In the genomic region with DNA sequence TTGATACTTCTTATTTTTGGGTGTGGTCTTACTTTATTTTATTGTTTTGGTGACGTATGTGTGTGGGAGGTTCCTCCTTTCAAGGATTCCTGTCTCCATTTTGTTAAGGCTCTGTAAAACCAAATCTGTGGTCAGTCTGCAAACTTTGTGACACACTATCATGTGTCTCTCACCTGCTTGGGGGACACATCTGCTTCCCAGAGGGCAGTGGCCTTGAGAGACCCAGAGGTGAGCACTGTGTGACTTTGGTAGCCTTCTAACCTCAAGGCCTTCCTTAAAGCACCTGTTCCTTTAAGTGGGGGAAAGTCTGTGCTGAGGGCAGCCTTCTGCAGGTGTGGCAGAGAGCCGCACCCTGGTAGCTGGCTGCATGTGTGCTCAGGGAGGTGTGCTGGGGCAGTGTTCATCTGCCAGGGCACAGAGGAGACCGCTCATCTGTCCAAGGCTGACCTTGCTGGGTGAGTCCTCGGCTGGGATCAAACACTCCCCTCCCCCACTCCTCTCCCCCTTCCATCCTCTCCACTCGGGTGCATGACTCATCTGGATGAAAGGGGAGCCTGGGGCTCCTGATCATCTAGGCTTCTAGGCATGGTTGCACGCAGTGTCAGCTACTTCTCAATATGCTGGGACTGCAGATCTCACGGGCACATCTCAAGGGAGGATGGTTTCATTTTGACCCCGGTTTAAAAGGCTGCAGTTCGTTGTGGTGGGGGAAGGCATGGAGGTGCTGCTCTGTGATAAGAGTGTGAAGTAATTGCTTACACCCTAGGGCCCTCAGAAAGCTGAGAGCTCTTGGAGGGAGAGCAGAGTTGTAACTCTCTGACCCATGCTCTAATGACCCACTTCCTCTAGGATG, we compare ENCODE assay signal across 10 mouse cellular contexts. TPM values are rescaled to one million over a fixed set of nuclear protein-coding genes. Genes with fewer than 3 reads are reported as not detected.
DNase-seq lines count a peak whose midpoint lies in the region; ATAC-seq and TF ChIP-seq lines count a peak whose summit lies in the region.
"Had no signal": no experiment of that assay in that cellular context is flagged by ENCODE, and none has a peak within 500 bp of the region (broad histone marks: within the 10 kb centered on the region; RNA-seq: fewer than 3 reads in every experiment).

No protein-coding gene starts in this region.

- H3K27me3 ChIP-seq in liver, embryonic 12.5 days (replicated peaks) = peaks cover 4% of the 10 kb centered on the region; the same call in 1 of the 2 replicates
- H3K27me3 ChIP-seq in liver, embryonic 11.5 days (replicated peaks; ENCODE audit: control insufficient read depth, insufficient read depth, low read length) = no peaks in the 10 kb centered on the region
- H3K27me3 ChIP-seq in Patski = no peaks in the 10 kb centered on the region
- no peaks in the 10 kb centered on the region for H3K27me3 ChIP-seq in liver, postnatal 0 days (ENCODE audit: insufficient read depth, low read length)
- H3K27me3 ChIP-seq in midbrain, embryonic 10.5 days (ENCODE audit: low read depth, poor library complexity, severe bottlenecking) = peaks cover 6% of the 10 kb centered on the region; the same call in 1 of the 2 replicates
- H3K27me3 ChIP-seq: neural tube, embryonic 12.5 days had no signal

- H3K9me3 ChIP-seq in liver, embryonic 12.5 days (replicated peaks) = no peaks in the 10 kb centered on the region
- no peaks in the 10 kb centered on the region for H3K9me3 ChIP-seq in liver, embryonic 11.5 days (ENCODE audit: control insufficient read depth, low read length)
- no peaks in the 10 kb centered on the region for H3K9me3 ChIP-seq in liver, postnatal 0 days (ENCODE audit: low read length)
- H3K9me3 ChIP-seq in midbrain, embryonic 10.5 days (replicated peaks) = no peaks in the 10 kb centered on the region
- H3K9me3 ChIP-seq: neural tube, embryonic 12.5 days had no signal

- no peak overlapping the region for H3K27ac ChIP-seq in liver, embryonic 12.5 days
- H3K27ac ChIP-seq in liver, embryonic 11.5 days (ENCODE audit: low read depth, low read length) = no peak overlapping the region
- H3K27ac ChIP-seq in liver, postnatal 0 days (ENCODE audit: low read depth) = peak overlapping the region; percentile 39
- H3K27ac ChIP-seq in midbrain, embryonic 10.5 days (replicated peaks) = no peak overlapping the region
- H3K27ac ChIP-seq: neural tube, embryonic 12.5 days had no signal

- in situ Hi-C loops in Patski (cut with MboI; ENCODE audit: low pct_unique_long_range_greater_than_20kb) = no loop called here

- intact Hi-C loops in left cerebral cortex, postnatal 25 days (cut with DNase I) = no loop called here

- ATAC-seq in liver, embryonic 12.5 days = peak; percentile 10; the same call in 1 of the 2 replicates
- ATAC-seq in liver, embryonic 11.5 days (replicated peaks; ENCODE audit: low FRiP score) = no peak
- peak; percentile 72 for ATAC-seq in Patski
- ATAC-seq in liver, postnatal 0 days = no peak; the same call in 1 of the 2 replicates

- no peak for DNase-seq in liver, embryonic 11.5 days (ENCODE audit: low spot score)
- DNase-seq in Patski (ENCODE audit: low read depth, low spot score) = peak; percentile 55
- DNase-seq in liver, postnatal 0 days = no peak
- peak; percentile 60 for DNase-seq in thymus, postnatal 0 days (ENCODE audit: low spot score)
- DNase-seq in left cerebral cortex, adult 11 months (ENCODE audit: low spot score) = no peak
- DNase-seq in left cerebral cortex, postnatal 25 days (ENCODE audit: low spot score in 2 of 2) = no peak
- DNase-seq in midbrain, embryonic 10.5 days (ENCODE audit: low spot score) = no peak

- TF ChIP-seq CTCF in Patski (IDR thresholded peaks at IDR 0.05) = no peak
- no peak for TF ChIP-seq CTCF in liver, postnatal 0 days (IDR thresholded peaks at IDR 0.05; ENCODE audit: low read depth)

- WGBS in liver, embryonic 12.5 days (ENCODE audit: insufficient replicate concordance) = 31% methylated on average over 9 of the region's 9 CpGs
- 25% methylated on average over 9 of the region's 9 CpGs for WGBS in liver, embryonic 11.5 days
- WGBS in liver, postnatal 0 days (ENCODE audit: insufficient replicate concordance) = 28% methylated on average over 9 of the region's 9 CpGs
- WGBS in midbrain, embryonic 10.5 days = 56% methylated on average over 9 of the region's 9 CpGs

- TF ChIP-seq EP300 in liver, postnatal 0 days (IDR thresholded peaks at IDR 0.05; ENCODE audit: low read depth) = no peak

- CTCF ChIA-PET in Patski (lab: Charles Lee) = interaction anchor here (0.7 to 1.0 kb wide), 2 partner anchors 9 to 92 kb away, joined by 3 read pairs; no protein-coding TSS in a partner anchor

- no peak overlapping the region for H3K9ac ChIP-seq in liver, embryonic 12.5 days
- H3K9ac ChIP-seq in liver, embryonic 11.5 days (ENCODE audit: low read depth, low read length) = no peak overlapping the region
- no peak overlapping the region for H3K9ac ChIP-seq in liver, postnatal 0 days (replicated peaks)
- H3K9ac ChIP-seq: neural tube, embryonic 12.5 days had no signal

- 0 out of 2 replicates have a peak overlapping the region, but pooled peaks have one; percentile 4 for H3K4me2 ChIP-seq in liver, embryonic 12.5 days
- H3K4me2 ChIP-seq in liver, embryonic 11.5 days = no peak overlapping the region
- peak overlapping the region; percentile 51 for H3K4me2 ChIP-seq in liver, postnatal 0 days (ENCODE audit: low read depth, low read length)
- H3K4me2 ChIP-seq: neural tube, embryonic 12.5 days had no signal

- H3K36me3 ChIP-seq in liver, embryonic 12.5 days = no peaks in the 10 kb centered on the region
- no peaks in the 10 kb centered on the region for H3K36me3 ChIP-seq in liver, embryonic 11.5 days (ENCODE audit: control insufficient read depth, insufficient read depth, low read length)
- H3K36me3 ChIP-seq in liver, postnatal 0 days (replicated peaks; ENCODE audit: insufficient read depth, low read length) = no peaks in the 10 kb centered on the region
- no peaks in the 10 kb centered on the region for H3K36me3 ChIP-seq in midbrain, embryonic 10.5 days
- H3K36me3 ChIP-seq: neural tube, embryonic 12.5 days had no signal

- H3K4me3 ChIP-seq in liver, embryonic 12.5 days = no peak overlapping the region
- no peak overlapping the region for H3K4me3 ChIP-seq in liver, embryonic 11.5 days (ENCODE audit: low read depth, low read length)
- no peak overlapping the region for H3K4me3 ChIP-seq in liver, postnatal 0 days (ENCODE audit: low read depth, low read length)
- no peak overlapping the region for H3K4me3 ChIP-seq in midbrain, embryonic 10.5 days
- H3K4me3 ChIP-seq: erythroblast, embryonic 14.5 days; neural tube, embryonic 12.5 days had no signal

- no peaks in the 10 kb centered on the region for H3K4me1 ChIP-seq in liver, embryonic 12.5 days
- no peaks in the 10 kb centered on the region for H3K4me1 ChIP-seq in liver, embryonic 11.5 days (replicated peaks; ENCODE audit: control insufficient read depth, insufficient read depth, low read length)
- H3K4me1 ChIP-seq in liver, postnatal 0 days (ENCODE audit: insufficient read depth) = no peaks in the 10 kb centered on the region; the same call in 1 of the 2 replicates
- H3K4me1 ChIP-seq in midbrain, embryonic 10.5 days = peaks cover 5% of the 10 kb centered on the region
- H3K4me1 ChIP-seq: neural tube, embryonic 12.5 days had no signal

- POLR2A ChIA-PET in Patski (lab: Charles Lee) = no interaction called here

RNA-seq across cellular contexts. Expression of a gene that starts 34.4 kb away (rescaled TPM):
- polyA plus RNA-seq in liver, embryonic 12.5 days (2016; fragmentation: Nextera tagmentation; extraction: Ambion mirVana) = not detected in 2 replicates
- polyA plus RNA-seq in liver, embryonic 11.5 days (2014; fragmentation: Nextera tagmentation; extraction: Ambion mirVana) = not detected in 2 replicates
- not detected for polyA plus RNA-seq in Patski (2021)
- polyA plus RNA-seq in liver, postnatal 0 days (2015; fragmentation: Nextera tagmentation; extraction: Ambion mirVana) = not detected in 2 replicates
- 0.22 and 0.27 TPM in 2 replicates for polyA plus RNA-seq in thymus, postnatal 0 days (2015; fragmentation: Nextera tagmentation; extraction: Ambion mirVana)
- 10 to 100 TPM; 32.2 to 38.5 TPM for total RNA-seq in left cerebral cortex, postnatal 25 days (2021)
- polyA plus RNA-seq in midbrain, embryonic 10.5 days (2016; fragmentation: Nextera tagmentation; extraction: Ambion mirVana) = 0.01 and 0.05 TPM in 2 replicates
- polyA plus RNA-seq: erythroblast, embryonic 14.5 days had no signal

Comparison
In these comparisons a context has a peak if more than half of its experiments do, and no peak if none do; other contexts are left out.
1. ATAC-seq: peak in liver, embryonic 12.5 days (single experiment) and Patski (single experiment); none in liver, embryonic 11.5 days (single experiment) and liver, postnatal 0 days (single experiment).
2. DNase-seq: peak in Patski (single experiment) and thymus, postnatal 0 days (single experiment); none in liver, embryonic 11.5 days (single experiment), liver, postnatal 0 days (single experiment), left cerebral cortex, adult 11 months (single experiment), left cerebral cortex, postnatal 25 days (0 of 2) and midbrain, embryonic 10.5 days (single experiment).